Mouse (Mus musculus) T-cell, adult 66 days (primary cell): Measurements from ENCODE around the gene Uqcrfs1. TPM values are rescaled to one million over a fixed set of nuclear protein-coding genes. Genes with fewer than 3 reads are reported as not detected.

ENCODE experiments used
- total RNA-seq, 2 experiments: library from RNA; stranded (reverse); gene quantifications; 3 replicates in 1 of 2; 4 replicates in 1 of 2; pipeline ENCODE4 v1.2.4; 2023

The Uqcrfs1 gene
- total RNA-seq, result 10 to 100 TPM; 79.1 to 85.7 TPM

DNA sequence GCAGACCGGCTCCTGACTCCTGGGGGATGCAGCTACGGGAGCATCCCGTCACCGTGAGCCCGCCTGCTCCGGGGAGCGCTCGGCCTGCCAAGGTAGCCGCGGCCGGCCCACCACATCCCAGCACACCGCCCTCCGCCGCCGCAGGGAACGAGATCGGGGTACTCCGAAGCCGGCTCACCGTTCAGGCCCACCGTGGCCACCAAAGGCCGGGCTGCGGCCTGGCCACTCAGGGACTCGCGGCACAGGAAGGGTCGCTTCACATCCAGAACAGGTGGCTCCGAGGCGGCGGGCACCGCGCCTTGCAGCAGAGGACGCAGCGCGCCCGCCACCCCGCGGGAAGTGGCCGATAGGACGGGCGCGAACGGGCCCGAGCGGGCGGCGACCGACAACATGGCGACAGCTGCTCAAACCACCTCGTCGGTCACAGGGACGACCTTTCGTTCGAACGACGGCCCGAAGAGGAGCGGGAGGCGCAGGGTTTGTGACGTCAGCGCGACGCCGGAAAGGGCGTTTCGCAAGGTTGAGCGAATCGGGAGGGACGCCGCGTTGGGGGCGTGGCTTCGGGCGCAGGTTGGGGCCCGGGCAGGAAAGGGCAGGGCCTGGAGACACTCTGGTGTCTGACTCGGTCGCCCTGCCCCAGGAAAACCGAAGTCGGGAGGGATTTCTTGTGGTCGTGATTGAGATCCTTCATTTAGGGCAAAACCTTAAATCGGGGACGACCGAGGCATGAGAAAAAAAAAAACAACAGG, at the start of gene Uqcrfs1:
TSS of gene Uqcrfs1 (minus strand) at position 507 of the 749 bp plus-strand sequence.

Other genes starting within 250 kb of the Uqcrfs1 start
- gene Agtr1a, start 208.9 kb downstream of the Uqcrfs1 start, total RNA-seq, result not detected
- gene Dusp22, start 114.6 kb upstream of the Uqcrfs1 start, total RNA-seq, result 1 to 10 TPM; 4.9 to 6.6 TPM
- 10 to 100 TPM; 13.9 to 16.6 TPM for gene Irf4, start 203.9 kb upstream of the Uqcrfs1 start, total RNA-seq